Mouse (Mus musculus): ENCODE data around the gene Olfr474. TPM values are rescaled to one million over a fixed set of nuclear protein-coding genes. Genes with fewer than 3 reads are reported as not detected.

The Olfr474 gene
- not detected in 2 replicates for polyA plus RNA-seq (2012)

DNA sequence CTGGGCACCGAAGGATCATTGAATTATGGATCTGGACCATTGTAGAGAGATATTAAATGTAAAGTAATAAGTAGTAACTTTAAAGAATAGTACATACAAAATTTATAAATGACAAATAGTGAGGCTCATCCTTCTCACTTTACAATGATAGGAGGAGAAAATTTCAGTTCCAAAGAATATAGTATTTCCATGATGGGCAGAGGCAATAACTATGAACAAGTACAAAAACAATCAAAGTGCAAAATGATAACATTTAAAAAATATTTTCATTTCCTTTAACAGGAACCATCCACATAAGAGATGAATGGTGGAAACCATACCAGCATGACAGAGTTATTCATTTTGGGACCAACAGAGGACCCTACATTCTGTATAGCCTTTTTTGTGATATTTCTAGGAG is at the start of gene Olfr474:
Gene Olfr474, plus strand, starts transcription at position 301 of the 400 bp plus-strand sequence.

DNA sequence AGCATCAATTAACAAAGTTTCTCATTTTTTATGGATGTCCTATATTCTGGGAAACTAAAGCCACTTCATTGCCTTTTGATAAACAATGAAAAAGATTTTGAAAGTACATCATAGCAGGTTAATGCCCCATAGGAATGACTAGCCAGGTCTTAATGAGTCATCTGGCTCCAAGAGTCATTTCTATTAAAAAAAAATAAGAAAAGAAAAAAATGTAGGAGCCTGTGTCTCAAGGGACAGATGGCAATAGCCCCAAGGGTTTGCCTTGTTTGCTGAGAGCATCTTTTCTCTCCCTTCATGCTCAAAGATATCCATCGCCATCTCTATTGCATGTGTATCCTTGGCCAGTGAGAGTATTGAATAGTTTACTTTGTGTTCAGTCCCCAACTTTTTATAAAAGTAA is 24.3 kb upstream of the Olfr474 start, which contains the start of gene Olfr473:
Gene Olfr473, plus strand, starts transcription at position 301 of the 400 bp plus-strand sequence.

DNA sequence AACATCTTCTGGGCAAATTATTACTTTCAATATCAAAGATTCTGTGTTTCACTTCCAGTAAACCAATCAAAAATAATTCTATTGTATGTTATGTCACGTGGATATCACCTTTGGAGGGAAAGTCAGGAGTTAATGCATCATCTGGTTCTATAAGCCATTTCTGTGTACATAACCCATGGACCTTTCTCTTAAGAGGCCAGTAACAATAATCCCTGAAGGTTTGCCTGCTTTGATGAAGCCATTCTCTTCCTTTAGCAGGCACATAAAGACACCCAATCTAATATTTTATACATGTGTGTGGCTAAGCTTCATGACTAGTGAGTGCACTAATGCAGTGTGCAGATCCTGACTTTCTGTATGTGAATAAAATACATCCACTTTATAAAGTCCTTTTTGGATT is 10.1 kb downstream of the Olfr474 start, which contains the start of gene Olfr476:
Gene Olfr476, plus strand, starts transcription at position 301 of the 400 bp plus-strand sequence.

DNA sequence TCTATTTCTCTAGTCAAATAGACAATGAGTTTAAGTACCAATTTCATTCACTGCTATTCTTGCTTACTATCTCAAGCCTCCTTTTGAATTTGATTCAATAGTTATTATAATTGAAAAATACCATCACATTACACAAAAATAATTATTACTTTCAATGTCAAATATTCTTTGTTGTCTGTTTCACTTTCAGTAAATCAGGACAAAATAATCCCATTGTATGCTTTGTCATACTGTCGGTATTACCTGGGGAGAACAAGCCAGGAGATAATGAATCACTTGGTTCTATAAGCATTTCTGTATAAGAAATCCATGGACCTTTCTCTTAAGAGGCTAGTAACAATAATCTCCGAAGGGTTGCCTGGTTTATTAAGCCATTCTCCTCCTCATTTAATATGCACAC is 31.9 kb downstream of the Olfr474 start, which contains the start of gene Olfr477:
Gene Olfr477, plus strand, starts transcription at position 301 of the 400 bp plus-strand sequence.

Other genes starting within 250 kb of the Olfr474 start
- not detected in 2 replicates for gene Cyb5r2, start 196.6 kb upstream of the Olfr474 start, polyA plus RNA-seq (2012)
- not detected in 2 replicates for gene Ovch2, start 153.4 kb upstream of the Olfr474 start, polyA plus RNA-seq (2012)
- gene Olfr467, start 142.4 kb upstream of the Olfr474 start, polyA plus RNA-seq (2012): not detected in 2 replicates
- gene Olfr469, start 129.1 kb upstream of the Olfr474 start, polyA plus RNA-seq (2012): not detected in 2 replicates
- not detected in 2 replicates for gene Olfr470, start 107.2 kb upstream of the Olfr474 start, polyA plus RNA-seq (2012)
- not detected in 2 replicates for gene Olfr472, start 56.7 kb upstream of the Olfr474 start, polyA plus RNA-seq (2012)
- not detected in 2 replicates for gene Olfr473, start 24.2 kb upstream of the Olfr474 start, polyA plus RNA-seq (2012)
- not detected in 2 replicates for gene Olfr476, start 10.2 kb downstream of the Olfr474 start, polyA plus RNA-seq (2012)
- not detected in 2 replicates for gene Olfr477, start 32.0 kb downstream of the Olfr474 start, polyA plus RNA-seq (2012)
- not detected in 2 replicates for gene Olfr478, start 79.3 kb downstream of the Olfr474 start, polyA plus RNA-seq (2012)
- not detected in 2 replicates for gene Olfr479, start 96.0 kb downstream of the Olfr474 start, polyA plus RNA-seq (2012)
- not detected in 2 replicates for gene Olfr480, start 112.7 kb downstream of the Olfr474 start, polyA plus RNA-seq (2012)
- gene Olfr481, start 125.2 kb downstream of the Olfr474 start, polyA plus RNA-seq (2012): not detected in 2 replicates
- not detected in 2 replicates for gene Olfr482, start 142.9 kb downstream of the Olfr474 start, polyA plus RNA-seq (2012)
- not detected in 2 replicates for gene Olfr483, start 146.2 kb downstream of the Olfr474 start, polyA plus RNA-seq (2012)
- gene Olfr484, start 172.8 kb downstream of the Olfr474 start, polyA plus RNA-seq (2012): not detected in 2 replicates
- not detected in 2 replicates for gene Olfr485, start 205.2 kb downstream of the Olfr474 start, polyA plus RNA-seq (2012)
- gene Olfr486, start 218.1 kb downstream of the Olfr474 start, polyA plus RNA-seq (2012): not detected in 2 replicates

Data from megakaryocyte-erythroid progenitor cell, adult 5 weeks (primary cell).